Mouse (Mus musculus) adrenal gland, postnatal 4 days (tissue): ENCODE data around the gene Izumo3. TPM values are rescaled to one million over a fixed set of nuclear protein-coding genes. Genes with fewer than 3 reads are reported as not detected.
"Not testable (repeated sequence)": the region's sequence is repeated elsewhere in the genome, so short reads cannot be mapped to it uniquely, and the experiment has no call there.

Experiments
- DNase-seq, 2 experiments: peaks; one replicate each; pipeline ENCODE4 v3.0.0; 2021 to 2022; ENCODE audit warnings: low spot score in 2 of 2, mixed read lengths in 2 of 2
- long read RNA-seq, 2 experiments: library from polyadenylated mRNA; stranded (forward); transcript quantifications; one replicate each; pipeline ENCODE4 v2.0.0; 2021
- total RNA-seq, 2 experiments: library from RNA; stranded (reverse); gene quantifications; 2 replicates each; pipeline ENCODE4 v1.2.3; 2021

Izumo3 gene
- total RNA-seq = not detected
- long read RNA-seq, experiment 1 = 0 reads
- long read RNA-seq, experiment 2 = 0 reads

- no peak for DNase-seq
These were observed at the start of gene Izumo3 for GRCm38 (mm10) chr4:92147134-92147533. Gene Izumo3 (minus strand): TSS chr4:92147234.

GRCm38 (mm10) chr4:92191649-92192048, 44.6 kb upstream of the Izumo3 start, which contains the start of gene Gm12666:
Gene Gm12666 (minus strand): TSS chr4:92191749.
- not testable (repeated sequence) for DNase-seq

DNA sequence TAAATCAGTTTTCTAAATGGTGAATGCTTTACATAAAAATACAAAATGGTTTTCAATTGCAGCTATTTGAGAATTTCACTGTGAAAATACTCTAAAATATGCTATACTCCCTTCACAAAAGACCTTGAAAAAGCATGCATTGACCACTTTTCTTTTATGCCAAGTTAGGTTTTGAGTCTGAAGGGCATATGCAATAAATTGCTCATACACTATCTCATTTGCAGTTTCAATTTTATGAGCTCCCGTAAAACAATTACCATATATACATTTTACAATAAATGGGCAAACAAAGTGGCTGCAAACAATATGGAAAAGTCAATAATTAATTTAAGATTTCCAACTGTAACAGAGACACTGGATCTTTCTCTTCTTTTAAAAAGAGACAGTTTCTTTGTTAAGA, 5.6 kb upstream of the Izumo3 start:
- DNase-seq = no peak

GRCm38 (mm10) chr4:92111390-92111988, 35.5 kb downstream of the Izumo3 start:
- no peak for DNase-seq

DNA sequence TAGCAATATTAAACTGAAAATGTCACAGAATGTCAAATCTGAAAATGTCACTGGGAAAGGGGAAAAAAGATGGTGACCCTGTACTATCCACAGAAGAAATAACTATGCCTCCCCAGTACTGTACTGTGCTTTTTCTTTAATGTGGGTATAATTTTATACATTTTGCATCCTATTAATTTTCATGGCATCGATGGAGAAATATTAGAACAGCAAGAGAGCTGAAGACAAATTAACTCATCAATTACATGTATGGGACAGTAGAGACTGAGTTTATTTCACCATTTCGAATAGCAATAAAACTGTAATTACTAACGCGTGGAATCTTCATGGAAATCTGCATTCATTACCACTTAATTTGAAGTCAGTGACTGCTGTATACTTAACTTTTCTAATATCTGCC, 49.6 kb downstream of the Izumo3 start:
- DNase-seq = no peak

- DNase-seq = no peak
These were observed 51.1 kb downstream of the Izumo3 start for GRCm38 (mm10) chr4:92095951-92096350.

Other genes with a start within 250 kb of the Izumo3 start
- gene Gm12666, start 44.5 kb upstream of the Izumo3 start, total RNA-seq = 1 to 10 TPM; 3.5 to 4.1 TPM